Mouse (Mus musculus) limb, embryonic 15.5 days (tissue): ENCODE measurements around the gene Kbtbd13. TPM values are rescaled to one million over a fixed set of nuclear protein-coding genes. Genes with fewer than 3 reads are reported as not detected.
"Not testable (repeated sequence)": the region's sequence is repeated elsewhere in the genome, so short reads cannot be mapped to it uniquely, and the experiment has no call there.

Experiments used
- ATAC-seq: fragments of 200-750 bp; cut with Nextera tagmentation; 2 replicates; pipeline ENCODE4 v1.8.0; 2017; ENCODE audit warnings: low read depth, moderate TSS enrichment; ENCODE audit not compliant: insufficient number of reproducible peaks, low FRiP score, low TSS enrichment
- H3K27ac ChIP-seq: fragments of 300-500 bp; sonication (generic); 2 replicates; pipeline ENCODE4 v1.5.1; 2015; ENCODE audit warnings: moderate library complexity, mild to moderate bottlenecking, inconsistent platforms
- H3K27me3 ChIP-seq: fragments of 300-500 bp; sonication (generic); 2 replicates; pipeline ENCODE4 v1.6.1; 2015; ENCODE audit warnings: inconsistent platforms
- H3K36me3 ChIP-seq: fragments of 300-500 bp; sonication (generic); 2 replicates; pipeline ENCODE4 v1.6.1; 2015; ENCODE audit warnings: inconsistent platforms
- H3K4me1 ChIP-seq: fragments of 300-500 bp; sonication (generic); 2 replicates; pipeline ENCODE4 v1.6.1; 2015; ENCODE audit warnings: inconsistent platforms
- H3K4me2 ChIP-seq: fragments of 300-500 bp; sonication (generic); 2 replicates; pipeline ENCODE4 v1.6.1; 2015; ENCODE audit warnings: mild to moderate bottlenecking, inconsistent platforms
- H3K4me3 ChIP-seq: fragments of 300-500 bp; sonication (generic); 2 replicates; pipeline ENCODE4 v1.5.1; 2015; ENCODE audit warnings: mild to moderate bottlenecking, inconsistent platforms
- H3K9ac ChIP-seq: fragments of 300-500 bp; sonication (generic); 2 replicates; pipeline ENCODE4 v1.6.1; 2015; ENCODE audit warnings: inconsistent platforms
- H3K9me3 ChIP-seq: fragments of 300-500 bp; sonication (generic); 2 replicates; pipeline ENCODE4 v1.6.1; 2016; ENCODE audit warnings: inconsistent platforms
- WGBS: fragments of 180-500 bp; shearing (Covaris S2); methylation state at CpG from one replicate; pipeline ENCODE4 v1.1.7; 2015; 5-methylcytosine and 5-hydroxymethylcytosine counted together
- polyA plus RNA-seq: library from polyadenylated mRNA; unstranded; fragments of >200 nt; fragmentation: Nextera tagmentation; extraction: Ambion mirVana; gene quantifications from 2 replicates; pipeline ENCODE4 v1.2.1, GENCODE M21; 2015

Kbtbd13 gene
- polyA plus RNA-seq, 1 experiment from 2014 or later, result 1.9 TPM

DNA sequence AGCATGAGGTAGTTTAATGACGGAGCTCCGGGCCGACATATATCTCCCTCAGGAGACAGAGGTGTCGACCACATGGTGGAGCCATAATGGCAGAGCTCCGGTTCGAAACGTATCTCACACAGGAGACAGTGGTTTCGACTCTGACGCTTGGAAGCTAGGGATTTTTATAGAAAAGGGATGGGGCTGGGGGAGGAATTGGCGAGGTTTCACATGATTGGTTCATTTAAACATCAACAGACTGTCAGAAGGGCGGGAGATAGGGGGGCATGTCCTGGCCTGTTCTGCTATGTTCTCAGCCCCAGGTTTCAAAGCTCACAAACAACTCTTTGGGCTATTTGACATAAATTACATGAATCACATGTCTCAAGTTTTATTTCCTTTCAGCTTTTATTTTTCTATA, 46.0 kb downstream of the Kbtbd13 start:
- not testable (repeated sequence) for H3K9me3 ChIP-seq, ATAC-seq, H3K36me3 ChIP-seq, H3K27me3 ChIP-seq
- peaks cover 10% of the 10 kb centered on the region for H3K4me1 ChIP-seq
- peak overlapping the region; percentile 55 for H3K4me2 ChIP-seq
- H3K9ac ChIP-seq, result peak overlapping the region; percentile 98; the same call in 1 of the 2 replicates
- 55% methylated on average over 11 of the region's 11 CpGs for WGBS
- peak overlapping the region; percentile 96 for H3K27ac ChIP-seq
- peak overlapping the region; percentile 99 for H3K4me3 ChIP-seq

- H3K36me3 ChIP-seq, result no peaks in the 10 kb centered on the region
- H3K9me3 ChIP-seq, result peaks cover 3% of the 10 kb centered on the region; the same call in 1 of the 2 replicates
- H3K4me3 ChIP-seq, result no peak overlapping the region
- H3K27me3 ChIP-seq, result no peaks in the 10 kb centered on the region
- H3K4me1 ChIP-seq, result no peaks in the 10 kb centered on the region
- H3K4me2 ChIP-seq, result no peak overlapping the region
- 76% methylated on average over 2 of the region's 2 CpGs for WGBS
- H3K9ac ChIP-seq, result no peak overlapping the region
- ATAC-seq, result no peak
- no peak overlapping the region for H3K27ac ChIP-seq
These were observed 51.0 kb downstream of the Kbtbd13 start for GRCm38 (mm10) chr9:65340414-65340813.

DNA sequence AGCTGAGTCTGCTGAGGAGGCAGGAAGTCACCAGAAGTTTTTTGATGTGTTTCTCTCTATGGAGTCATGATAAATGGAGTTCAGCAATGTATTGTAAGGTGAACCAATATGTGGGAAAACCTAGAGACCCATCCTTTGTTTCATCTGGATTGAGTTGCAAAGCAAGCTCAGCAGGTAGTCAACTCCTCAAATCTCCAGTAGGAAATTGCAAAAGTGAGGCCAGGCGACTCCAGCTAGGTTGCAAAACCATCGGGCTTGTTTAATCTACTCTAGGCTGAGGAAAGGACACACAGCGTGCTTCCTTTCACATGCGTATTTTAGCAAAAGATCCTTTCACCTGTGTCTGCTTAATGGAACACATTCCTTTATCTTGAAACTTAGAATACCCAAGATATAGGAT, 52.3 kb downstream of the Kbtbd13 start:
- H3K9ac ChIP-seq, result no peak overlapping the region
- H3K4me3 ChIP-seq, result no peak overlapping the region
- ATAC-seq, result no peak
- H3K27me3 ChIP-seq, result no peaks in the 10 kb centered on the region
- H3K27ac ChIP-seq, result no peak overlapping the region
- H3K4me2 ChIP-seq, result no peak overlapping the region
- H3K4me1 ChIP-seq, result no peaks in the 10 kb centered on the region
- no peaks in the 10 kb centered on the region for H3K36me3 ChIP-seq
- 84% methylated on average over 4 of the region's 4 CpGs for WGBS
- H3K9me3 ChIP-seq, result no peaks in the 10 kb centered on the region; the same call in 1 of the 2 replicates

Other genes starting within 250 kb of the Kbtbd13 start
- gene Parp16, start 196.3 kb downstream of the Kbtbd13 start, polyA plus RNA-seq, result 6.8 and 7.4 TPM in 2 replicates
- gene Cilp, start 126.5 kb downstream of the Kbtbd13 start, polyA plus RNA-seq, result 11.0 and 13.8 TPM in 2 replicates
- 54.2 and 55.3 TPM in 2 replicates for gene Clpx, start 97.4 kb downstream of the Kbtbd13 start, polyA plus RNA-seq
- 7.7 and 10.1 TPM in 2 replicates for gene Pdcd7, start 45.5 kb downstream of the Kbtbd13 start, polyA plus RNA-seq
- 0.14 and 0.16 TPM in 2 replicates for gene Ubap1l, start 30.6 kb downstream of the Kbtbd13 start, polyA plus RNA-seq
- 8.9 and 9.7 TPM in 2 replicates for gene Rasl12, start 6.9 kb upstream of the Kbtbd13 start, polyA plus RNA-seq
- not detected in 2 replicates for gene Slc51b, start 31.3 kb upstream of the Kbtbd13 start, polyA plus RNA-seq
- 19.8 and 21.0 TPM in 2 replicates for gene Mtfmt, start 44.1 kb upstream of the Kbtbd13 start, polyA plus RNA-seq
- 123 and 165 TPM in 2 replicates for gene Spg21, start 69.3 kb upstream of the Kbtbd13 start, polyA plus RNA-seq
- gene Ankdd1a, start 128.5 kb upstream of the Kbtbd13 start, polyA plus RNA-seq, result 0.35 and 0.76 TPM in 2 replicates
- 18.6 and 19.7 TPM in 2 replicates for gene Plekho2, start 188.4 kb upstream of the Kbtbd13 start, polyA plus RNA-seq
- gene Pif1, start 195.5 kb upstream of the Kbtbd13 start, polyA plus RNA-seq, result 8.9 and 9.6 TPM in 2 replicates
- 7.9 and 9.5 TPM in 2 replicates for gene Rbpms2, start 238.0 kb upstream of the Kbtbd13 start, polyA plus RNA-seq